Mouse (Mus musculus): ENCODE data around the gene Zfp708.

DNA sequence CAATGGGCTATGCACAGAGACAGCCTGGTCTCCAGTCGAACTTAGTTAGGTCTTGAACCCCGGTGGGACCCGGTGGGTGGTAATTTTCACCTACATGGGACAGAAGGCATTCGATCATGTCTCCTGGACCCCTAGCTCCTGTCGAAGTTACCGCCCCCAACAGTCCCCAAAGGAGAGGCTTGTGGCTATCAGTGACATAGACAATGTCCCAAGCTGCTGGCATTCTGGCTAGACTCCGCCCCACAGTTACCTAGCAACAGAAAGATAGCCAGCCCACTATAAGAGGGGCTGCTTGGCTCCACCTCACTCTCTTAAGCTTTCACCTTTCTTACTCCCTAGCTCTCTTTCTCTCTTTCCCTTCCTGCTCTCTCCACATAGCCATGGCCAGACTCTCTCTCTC is 35.3 kb downstream of the Zfp708 start:
- TF ChIP-seq CTCF (IDR thresholded peaks at IDR 0.05; ENCODE audit: insufficient read depth, low read length) (no peak), POLR2A (IDR thresholded peaks at IDR 0.05; ENCODE audit: borderline replicate concordance, extremely low read depth, low read depth, low read length) (no peak)

All from lung, adult 2 months (tissue).